Mouse (Mus musculus) fibroblast of lung, adult 2 months (primary cell): ENCODE measurements around the gene Ncapd3.

ENCODE experiments used
- DNase-seq: peaks from one replicate; pipeline ENCODE4 v3.0.0-alpha.2; 2011; ENCODE audit warnings: low read depth

Gene Ncapd3

DNA sequence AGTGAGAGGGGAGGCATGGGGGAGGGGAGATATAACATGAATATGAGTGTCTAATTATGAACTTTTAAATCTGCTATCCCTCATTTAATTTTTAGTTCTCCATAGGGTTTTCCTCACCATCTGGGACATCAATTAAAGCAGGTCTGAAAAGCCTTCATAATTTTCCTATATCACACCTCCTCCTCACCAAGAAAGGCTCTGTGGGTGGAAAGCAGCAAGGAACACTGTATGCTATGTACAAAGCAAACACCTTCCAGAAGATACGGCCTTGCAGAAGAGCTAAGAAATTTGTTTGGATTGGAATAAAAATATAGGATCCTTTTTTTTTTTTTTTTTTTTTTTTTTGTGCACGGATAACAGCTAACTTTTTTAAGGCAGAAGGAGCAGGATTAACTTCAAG is 94.0 kb downstream of the Ncapd3 start:
- no peak for DNase-seq

GRCm38 (mm10) chr9:27125450-27125849 is 95.5 kb downstream of the Ncapd3 start:
- no peak for DNase-seq

GRCm38 (mm10) chr9:27126543-27126942 is 96.6 kb downstream of the Ncapd3 start:
- DNase-seq = no peak

GRCm38 (mm10) chr9:27128629-27129028 is 98.7 kb downstream of the Ncapd3 start:
- no peak for DNase-seq

- no peak for DNase-seq
Observed at GRCm38 (mm10) chr9:27134410-27134809, 104.4 kb downstream of the Ncapd3 start.

- no peak for DNase-seq
Observed at GRCm38 (mm10) chr9:27135372-27135771, 105.4 kb downstream of the Ncapd3 start.

DNA sequence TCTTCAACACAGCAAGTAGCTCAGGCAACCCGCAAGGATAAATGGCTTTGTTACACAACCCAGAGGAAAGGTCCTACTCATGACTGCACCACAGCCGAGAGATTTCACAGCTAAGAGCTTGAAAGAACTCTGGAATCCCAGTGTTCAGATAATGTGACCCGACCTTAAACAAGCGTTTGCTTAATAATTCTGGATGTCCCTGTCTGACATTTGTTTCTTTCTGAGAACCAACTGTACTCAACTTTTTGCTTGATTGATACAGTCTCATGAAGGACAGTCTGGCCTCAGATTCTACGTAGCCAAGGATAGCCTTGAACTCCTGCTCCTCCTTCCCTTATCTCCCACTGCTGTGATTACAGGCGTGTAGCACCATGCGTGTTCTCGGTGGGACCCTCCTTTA is 106.7 kb downstream of the Ncapd3 start:
- no peak for DNase-seq

GRCm38 (mm10) chr9:27140432-27141065 is 110.6 kb downstream of the Ncapd3 start:
- DNase-seq = no peak

- DNase-seq = no peak
Observed at GRCm38 (mm10) chr9:27144271-27144840, 114.4 kb downstream of the Ncapd3 start.
